Mouse (Mus musculus) testis, adult 2 months (tissue): ENCODE data around the gene Utp6.

Experiments
- CTCF ChIP-seq: fragments of 200-500 bp; IDR thresholded peaks from 2 replicates; pipeline ENCODE4 v1.5.1; 2012; ENCODE audit warnings: low read depth, mild to moderate bottlenecking, inconsistent platforms, low read length, moderate library complexity; ENCODE audit not compliant: control insufficient read depth, insufficient read depth, insufficient replicate concordance
- POLR2A ChIP-seq: fragments of 200-500 bp; IDR thresholded peaks from 2 replicates; pipeline ENCODE4 v1.6.1; 2012; ENCODE audit warnings: low read depth, mild to moderate bottlenecking, inconsistent platforms, low read length, moderate library complexity; ENCODE audit not compliant: control insufficient read depth

DNA sequence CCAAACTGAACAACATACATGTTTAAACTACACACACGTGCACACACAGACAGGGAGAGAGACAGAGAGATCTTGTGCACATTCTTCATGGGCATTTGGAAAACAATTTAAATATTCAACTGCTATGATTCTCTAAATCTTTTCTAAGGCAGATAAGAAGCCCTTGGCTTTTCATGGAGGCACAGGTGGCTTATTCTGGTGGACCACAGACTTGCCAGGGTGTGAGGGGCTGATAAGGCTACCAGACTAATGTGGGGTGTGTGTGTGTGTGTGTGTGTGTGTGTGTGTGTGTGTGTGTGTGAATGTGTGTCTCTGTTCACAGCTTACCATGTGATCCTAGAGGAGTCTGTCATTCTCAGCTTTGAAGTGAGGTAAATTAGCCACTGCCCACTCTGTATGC, 39.4 kb downstream of the Utp6 start:
- TF ChIP-seq CTCF: no peak
- TF ChIP-seq POLR2A: no peak
